Mouse (Mus musculus): ENCODE results near the gene Setd5. TPM values are rescaled to one million over a fixed set of nuclear protein-coding genes. Genes with fewer than 3 reads are reported as not detected.

The Setd5 gene
- polyA plus RNA-seq, 1 experiment: 21.3 TPM

DNA sequence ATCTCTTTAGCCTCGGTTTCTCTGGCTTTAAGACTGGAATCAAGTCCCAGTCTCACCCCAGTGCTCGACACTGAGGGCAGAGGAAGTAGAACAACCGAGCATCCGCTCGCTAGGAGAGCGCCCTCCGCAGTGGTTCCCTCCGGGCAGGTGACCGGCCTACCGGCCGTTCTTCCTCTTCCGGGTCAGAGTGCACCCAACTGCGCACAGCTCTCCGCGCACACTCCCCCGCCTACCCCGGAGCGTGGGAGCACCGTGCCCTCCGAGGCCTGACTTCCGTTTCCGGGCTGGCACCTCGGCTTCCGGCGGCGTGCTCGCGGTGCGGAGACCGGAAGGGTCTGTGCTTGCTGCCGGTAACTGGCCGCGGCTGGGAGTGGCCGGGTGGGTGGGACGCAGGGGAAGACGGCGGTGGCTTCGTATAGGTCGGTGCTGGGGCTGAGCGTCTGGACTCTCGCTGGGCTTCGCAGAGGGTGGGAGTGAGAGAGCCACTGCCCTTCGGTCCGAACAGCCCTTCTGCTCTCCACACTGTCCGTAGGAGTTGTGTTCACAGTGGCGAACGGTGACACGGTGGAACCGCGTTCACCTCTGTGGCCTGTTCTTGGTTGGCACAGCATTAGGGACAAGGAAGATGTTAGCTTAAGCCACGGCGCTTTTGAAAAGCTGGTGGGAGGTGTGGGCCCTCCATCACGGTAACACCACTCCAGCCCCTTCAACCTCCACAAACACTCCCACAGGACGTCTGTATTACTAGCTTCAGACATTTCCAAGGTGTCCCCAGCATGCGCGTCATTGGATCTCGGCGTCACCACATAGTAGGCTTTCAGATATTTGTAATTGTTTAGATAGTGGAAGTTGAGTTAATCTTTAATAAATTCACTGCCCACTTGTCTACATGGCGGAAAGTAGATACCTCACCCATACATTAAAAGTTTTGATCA, 30.9 kb upstream of the Setd5 start, which contains the start of gene Thumpd3:
Gene Thumpd3 (plus strand): TSS at position 185 of the 935 bp plus-strand sequence.
- Histone ChIP-seq H3K4me3 (ENCODE audit: control insufficient read depth, low read depth, low read length) (peak within 1 kb of the TSS; percentile 96), H3K27ac (ENCODE audit: control insufficient read depth, insufficient read depth, low read depth, low read length) (peak within 1 kb of the TSS; percentile 95), H3K4me1 (ENCODE audit: control insufficient read depth, insufficient read depth, low read length) (peaks cover 10% of the 10 kb centered on the region), H3K36me3 (ENCODE audit: control insufficient read depth, insufficient read depth, low read length) (no peaks in the 10 kb centered on the region), H3K27me3 (ENCODE audit: control insufficient read depth, insufficient read depth, low read length) (no peaks in the 10 kb centered on the region)
- peak; percentile 92 for TF ChIP-seq POLR2A (IDR thresholded peaks at IDR 0.05; ENCODE audit: control insufficient read depth, low read depth, low read length)
- 0 out of 2 replicates have a peak, but pooled peaks have one; percentile 0 for TF ChIP-seq CTCF (IDR thresholded peaks at IDR 0.05; ENCODE audit: control insufficient read depth, insufficient read depth, insufficient replicate concordance, low read depth, low read length)

DNA sequence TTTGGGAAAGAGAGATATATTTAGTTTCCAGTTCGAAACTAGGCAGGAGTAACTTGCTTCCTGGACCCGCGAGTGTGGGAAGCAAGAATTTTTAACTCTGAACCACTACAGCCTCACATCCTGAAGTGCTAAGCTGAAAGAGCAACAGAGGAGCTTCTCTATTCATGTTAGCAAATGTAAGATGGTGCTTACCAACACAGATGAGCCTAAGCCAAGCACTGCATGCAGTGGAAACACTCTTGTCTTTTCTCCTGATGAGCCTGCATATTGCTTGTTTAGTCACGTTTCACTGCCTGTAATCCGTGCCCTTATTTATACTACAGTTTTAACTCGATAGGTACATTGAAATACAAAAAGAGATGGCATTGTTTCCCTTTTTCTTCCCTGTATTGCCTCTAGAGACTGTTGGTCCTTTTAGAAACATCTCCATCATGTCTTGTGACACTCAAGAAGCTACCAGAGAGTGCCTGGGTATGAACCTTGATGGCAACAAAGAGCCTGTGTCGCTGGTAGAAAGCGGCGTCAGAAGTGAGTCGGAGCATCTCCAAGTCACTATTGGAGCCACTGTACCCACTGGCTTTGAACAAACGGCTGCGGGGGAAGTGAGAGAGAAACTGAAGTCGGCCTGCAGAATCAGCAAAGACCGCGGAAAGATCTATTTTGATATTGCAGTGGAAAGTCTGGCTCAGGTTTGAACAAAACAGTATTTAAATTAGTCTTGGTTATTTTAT, 30.0 kb upstream of the Setd5 start:
- Histone ChIP-seq H3K4me1 (ENCODE audit: control insufficient read depth, insufficient read depth, low read length) (peaks cover 10% of the 10 kb centered on the region), H3K36me3 (ENCODE audit: control insufficient read depth, insufficient read depth, low read length) (no peaks in the 10 kb centered on the region), H3K27me3 (ENCODE audit: control insufficient read depth, insufficient read depth, low read length) (no peaks in the 10 kb centered on the region), H3K4me3 (ENCODE audit: control insufficient read depth, low read depth, low read length) (peak overlapping the region; percentile 96), H3K27ac (ENCODE audit: control insufficient read depth, insufficient read depth, low read depth, low read length) (no peak overlapping the region)
- TF ChIP-seq CTCF (IDR thresholded peaks at IDR 0.05; ENCODE audit: control insufficient read depth, insufficient read depth, insufficient replicate concordance, low read depth, low read length): no peak
- TF ChIP-seq POLR2A (IDR thresholded peaks at IDR 0.05; ENCODE audit: control insufficient read depth, low read depth, low read length): no peak

DNA sequence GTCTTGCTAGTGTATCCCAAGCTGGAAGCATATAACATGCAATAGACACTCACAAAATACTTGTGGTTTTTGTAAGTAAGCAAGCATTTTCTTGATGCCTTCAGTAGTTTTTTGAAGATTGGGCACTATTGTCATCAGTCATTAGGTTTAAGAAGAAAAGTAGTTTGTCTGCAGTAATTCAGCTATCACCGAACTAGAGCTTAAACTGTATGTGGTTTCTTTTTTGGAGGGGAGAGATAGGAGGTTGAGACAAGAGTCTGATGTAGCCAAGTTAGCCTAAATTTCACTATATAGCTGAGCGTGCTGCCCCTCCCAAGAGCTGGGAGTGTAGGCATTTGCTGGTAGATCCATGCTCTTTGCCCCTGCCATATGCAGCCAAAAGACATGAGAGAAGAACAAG, 28.8 kb upstream of the Setd5 start:
- no peak for TF ChIP-seq POLR2A (IDR thresholded peaks at IDR 0.05; ENCODE audit: control insufficient read depth, low read depth, low read length)
- no peak for TF ChIP-seq CTCF (IDR thresholded peaks at IDR 0.05; ENCODE audit: control insufficient read depth, insufficient read depth, insufficient replicate concordance, low read depth, low read length)
- Histone ChIP-seq H3K27ac (ENCODE audit: control insufficient read depth, insufficient read depth, low read depth, low read length) (no peak overlapping the region), H3K4me1 (ENCODE audit: control insufficient read depth, insufficient read depth, low read length) (peaks cover 10% of the 10 kb centered on the region), H3K27me3 (ENCODE audit: control insufficient read depth, insufficient read depth, low read length) (no peaks in the 10 kb centered on the region), H3K36me3 (ENCODE audit: control insufficient read depth, insufficient read depth, low read length) (no peaks in the 10 kb centered on the region), H3K4me3 (ENCODE audit: control insufficient read depth, low read depth, low read length) (no peak overlapping the region)

DNA sequence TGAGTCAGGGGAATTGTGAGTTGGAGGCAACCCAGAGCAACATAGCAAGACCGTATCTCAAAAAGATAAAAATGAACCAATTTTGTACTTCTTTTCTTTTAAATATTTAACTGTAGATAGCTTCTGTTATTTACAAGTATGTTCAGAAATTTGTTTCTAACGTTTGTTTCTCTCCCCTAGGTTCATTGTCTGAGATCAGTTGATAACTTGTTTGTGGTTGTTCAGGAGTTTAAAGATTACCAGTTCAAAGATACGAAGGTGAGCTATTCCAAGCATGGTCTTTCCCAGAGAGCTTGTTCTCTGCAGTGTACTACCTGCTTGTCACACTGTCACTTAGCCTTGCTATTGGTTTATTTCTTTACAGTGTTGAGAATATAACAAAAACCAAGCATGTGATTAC, 28.0 kb upstream of the Setd5 start:
- Histone ChIP-seq H3K27me3 (ENCODE audit: control insufficient read depth, insufficient read depth, low read length) (no peaks in the 10 kb centered on the region), H3K27ac (ENCODE audit: control insufficient read depth, insufficient read depth, low read depth, low read length) (no peak overlapping the region), H3K4me3 (ENCODE audit: control insufficient read depth, low read depth, low read length) (no peak overlapping the region), H3K4me1 (ENCODE audit: control insufficient read depth, insufficient read depth, low read length) (peaks cover 10% of the 10 kb centered on the region), H3K36me3 (ENCODE audit: control insufficient read depth, insufficient read depth, low read length) (no peaks in the 10 kb centered on the region)
- TF ChIP-seq CTCF (IDR thresholded peaks at IDR 0.05; ENCODE audit: control insufficient read depth, insufficient read depth, insufficient replicate concordance, low read depth, low read length) (no peak), POLR2A (IDR thresholded peaks at IDR 0.05; ENCODE audit: control insufficient read depth, low read depth, low read length) (no peak)

DNA sequence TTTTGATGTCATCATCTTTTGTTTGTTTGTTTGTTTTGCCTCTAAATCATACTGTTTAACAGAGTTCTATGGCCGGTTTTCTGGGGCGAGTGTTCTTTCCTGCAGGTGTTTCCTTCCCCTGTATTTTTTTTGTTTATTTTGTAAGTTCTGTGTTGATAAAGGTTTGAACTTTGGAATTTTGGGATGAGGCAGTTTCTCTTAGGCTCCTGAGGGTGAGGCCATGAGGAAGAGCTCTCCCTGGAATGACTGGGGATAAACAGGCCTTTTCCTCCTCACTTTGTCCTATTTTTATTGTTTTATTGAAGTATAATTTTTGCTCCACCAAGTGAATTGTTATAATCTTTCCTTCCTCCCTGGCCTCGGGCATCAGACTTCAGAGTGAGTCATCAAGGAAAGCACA, 24.2 kb upstream of the Setd5 start:
- Histone ChIP-seq H3K27ac (ENCODE audit: control insufficient read depth, insufficient read depth, low read depth, low read length) (no peak overlapping the region), H3K36me3 (ENCODE audit: control insufficient read depth, insufficient read depth, low read length) (no peaks in the 10 kb centered on the region; the same call in 1 of the 2 replicates), H3K4me1 (ENCODE audit: control insufficient read depth, insufficient read depth, low read length) (no peaks in the 10 kb centered on the region), H3K4me3 (ENCODE audit: control insufficient read depth, low read depth, low read length) (no peak overlapping the region), H3K27me3 (ENCODE audit: control insufficient read depth, insufficient read depth, low read length) (no peaks in the 10 kb centered on the region)
- TF ChIP-seq CTCF (IDR thresholded peaks at IDR 0.05; ENCODE audit: control insufficient read depth, insufficient read depth, insufficient replicate concordance, low read depth, low read length) (no peak), POLR2A (IDR thresholded peaks at IDR 0.05; ENCODE audit: control insufficient read depth, low read depth, low read length) (no peak)

DNA sequence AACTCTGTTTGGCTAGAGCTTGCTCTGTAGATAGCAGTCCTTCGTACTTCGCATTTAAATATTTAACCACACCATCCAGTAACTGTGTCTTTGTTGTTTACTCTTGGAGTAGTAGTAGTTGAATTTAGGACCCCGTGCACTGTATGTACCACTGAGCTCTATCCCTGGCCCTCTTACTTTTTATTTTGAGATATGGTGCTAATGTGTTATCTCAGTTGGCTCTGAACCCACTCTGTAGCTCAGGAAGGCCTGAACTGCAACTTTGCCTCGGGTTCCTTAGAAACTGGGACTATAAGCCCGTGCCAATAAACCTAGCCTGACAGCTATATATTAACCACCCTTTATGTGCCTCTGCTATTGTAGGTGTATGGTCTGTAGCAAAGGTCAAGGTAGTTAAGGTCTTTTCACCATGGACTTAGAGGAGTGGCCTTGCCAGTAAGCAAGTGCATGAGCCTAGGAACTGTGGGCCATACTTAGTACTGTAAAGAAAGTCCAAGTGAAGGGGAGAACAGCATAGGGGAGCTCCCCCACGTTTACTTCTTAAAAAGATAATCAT, 22.5 kb upstream of the Setd5 start:
- no peaks in the 10 kb centered on the region; the same call in 1 of the 2 replicates for H3K36me3 ChIP-seq (ENCODE audit: control insufficient read depth, insufficient read depth, low read length)
- H3K4me3 ChIP-seq (ENCODE audit: control insufficient read depth, low read depth, low read length): no peak overlapping the region
- TF ChIP-seq POLR2A (IDR thresholded peaks at IDR 0.05; ENCODE audit: control insufficient read depth, low read depth, low read length) (no peak), CTCF (IDR thresholded peaks at IDR 0.05; ENCODE audit: control insufficient read depth, insufficient read depth, insufficient replicate concordance, low read depth, low read length) (no peak)
- H3K27me3 ChIP-seq (ENCODE audit: control insufficient read depth, insufficient read depth, low read length): no peaks in the 10 kb centered on the region
- H3K4me1 ChIP-seq (ENCODE audit: control insufficient read depth, insufficient read depth, low read length): no peaks in the 10 kb centered on the region
- no peak overlapping the region for H3K27ac ChIP-seq (ENCODE audit: control insufficient read depth, insufficient read depth, low read depth, low read length)

Data from testis, adult 2 months (tissue).